Mouse (Mus musculus) skeletal muscle tissue, adult 2 months (tissue): Measurements from ENCODE around the gene Tctex1d1.

Experiments
- DNase-seq: peaks from one replicate; pipeline ENCODE4 v3.0.0-alpha.2; 2012; ENCODE audit warnings: low read depth, low spot score

Tctex1d1 gene

DNA sequence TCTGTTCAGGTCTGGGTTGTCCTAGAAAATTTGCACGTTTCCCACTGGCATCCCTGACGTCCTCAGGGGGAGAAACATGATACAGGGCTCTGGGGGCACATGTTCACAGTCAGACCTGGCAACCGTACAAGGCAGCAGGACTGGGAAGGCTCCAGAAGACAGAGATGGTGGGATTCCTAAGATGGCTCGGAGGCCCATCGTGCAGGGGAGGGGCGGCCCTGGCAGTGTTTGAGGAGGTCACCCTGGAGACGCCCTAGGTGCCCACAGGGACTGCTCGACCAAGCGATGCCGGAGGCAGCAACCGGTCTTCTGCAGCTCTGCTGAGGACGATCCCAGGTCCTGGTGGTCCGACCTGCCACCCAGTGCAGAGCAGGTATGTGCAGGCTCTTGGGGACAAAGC lies at the start of gene Tctex1d1:
Gene Tctex1d1 (plus strand): TSS at position 167 of the 400 bp plus-strand sequence.
- DNase-seq = no peak

- no peak for DNase-seq
Measured at GRCm38 (mm10) chr4:102929491-102929890, 48.9 kb upstream of the Tctex1d1 start.

DNA sequence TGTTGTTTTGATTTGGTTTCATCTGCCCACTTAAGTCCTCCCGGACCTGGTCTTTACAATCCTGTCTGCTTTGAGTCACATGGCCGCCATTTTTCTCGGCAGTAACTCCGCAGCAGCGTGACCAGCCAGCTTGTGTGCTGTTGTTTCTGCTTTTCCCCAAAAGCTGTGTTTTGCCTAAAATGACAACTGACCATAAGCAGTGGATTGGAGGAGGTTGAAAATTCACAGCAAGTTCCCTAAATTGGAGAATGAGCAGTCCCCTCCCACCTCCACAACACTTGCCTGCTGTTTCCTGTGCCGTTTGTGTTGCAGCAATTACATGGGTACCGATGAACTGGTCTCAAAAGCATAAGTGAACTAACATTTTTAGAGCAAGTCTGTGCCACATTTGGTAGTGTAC lies 47.7 kb upstream of the Tctex1d1 start:
- DNase-seq = peak; percentile 1

- no peak for DNase-seq
Measured at GRCm38 (mm10) chr4:102940266-102940665, 38.1 kb upstream of the Tctex1d1 start.

DNA sequence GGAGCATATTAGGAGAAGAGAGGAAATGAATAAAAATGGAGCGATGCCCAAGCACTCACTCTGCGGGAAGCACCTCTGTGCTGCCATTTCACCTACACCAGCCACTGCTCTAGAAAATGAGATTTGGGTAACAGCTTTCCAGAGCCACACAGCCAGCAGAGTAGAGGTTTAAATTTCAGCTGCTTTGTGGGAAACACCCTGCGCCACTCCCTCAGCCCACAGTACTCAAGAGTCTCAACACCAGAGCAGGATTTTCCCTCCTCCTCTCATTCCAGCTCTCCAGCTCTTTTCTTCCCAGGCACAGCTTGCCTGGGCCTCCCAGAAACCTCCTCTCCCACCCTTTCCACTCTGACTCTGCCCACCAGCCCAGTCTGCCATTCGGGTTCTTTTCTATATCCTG lies 37.7 kb upstream of the Tctex1d1 start:
- no peak for DNase-seq

DNA sequence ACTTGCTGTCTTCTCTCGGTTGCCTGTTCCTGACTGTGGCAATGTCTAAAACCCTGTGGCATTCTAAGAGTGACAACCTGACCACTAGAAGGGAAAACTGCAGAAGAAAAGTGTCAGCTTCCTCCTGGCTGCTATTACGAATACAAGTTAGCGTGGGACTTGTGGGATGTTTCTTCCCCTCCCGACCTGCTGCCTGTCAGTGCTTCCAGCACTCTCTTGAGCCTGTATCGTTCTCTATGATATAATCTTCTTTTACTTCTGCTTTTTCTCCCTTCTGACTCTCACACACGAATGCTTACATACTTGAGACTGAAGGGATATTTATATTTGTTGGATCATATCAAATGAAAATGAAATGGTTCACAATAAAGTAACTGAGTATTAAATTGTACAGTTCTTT lies 34.1 kb upstream of the Tctex1d1 start:
- DNase-seq = no peak

DNA sequence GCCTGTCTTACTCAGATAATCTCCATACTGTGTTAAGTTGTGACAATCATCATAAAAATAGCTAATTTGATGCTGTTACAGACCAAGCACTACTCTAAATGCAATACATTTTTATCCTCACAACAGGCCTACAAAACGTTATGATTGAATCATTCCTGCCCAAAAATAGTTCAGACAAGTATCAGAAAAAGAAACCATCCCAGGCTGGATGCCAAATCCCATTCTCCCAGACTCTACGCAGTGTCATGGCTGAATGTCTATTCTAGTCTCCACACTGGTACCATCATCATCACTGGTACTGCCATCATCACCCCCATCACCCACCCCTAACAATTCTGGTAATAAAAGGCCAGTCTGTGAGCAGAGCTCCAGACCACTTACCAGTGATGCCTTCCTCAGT lies 25.9 kb upstream of the Tctex1d1 start:
- DNase-seq = no peak

GRCm38 (mm10) chr4:102955294-102955956 lies 23.0 kb upstream of the Tctex1d1 start:
- DNase-seq = no peak

- DNase-seq = no peak
Measured at GRCm38 (mm10) chr4:102959409-102959808, 19.0 kb upstream of the Tctex1d1 start.

DNA sequence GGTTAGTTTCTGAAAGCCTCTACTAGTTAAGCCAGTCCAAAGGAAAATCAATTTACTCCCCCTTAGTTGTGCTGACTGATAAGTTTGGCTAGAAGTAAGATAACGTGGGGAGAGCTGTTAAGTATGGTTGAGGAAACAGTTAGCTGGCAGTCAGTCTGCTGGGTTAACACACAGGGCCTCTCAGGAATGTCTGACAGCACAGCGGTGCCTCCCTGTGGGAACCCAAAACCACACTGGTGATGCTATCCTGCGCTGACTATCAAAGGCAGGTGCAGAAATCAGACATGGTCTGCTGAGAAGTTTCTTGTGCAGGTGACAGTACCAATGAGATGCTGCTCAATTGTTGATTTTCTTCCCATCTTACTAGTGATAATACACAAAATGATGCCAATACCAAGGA lies 14.2 kb upstream of the Tctex1d1 start:
- no peak for DNase-seq

GRCm38 (mm10) chr4:102967811-102968210 lies 10.6 kb upstream of the Tctex1d1 start:
- DNase-seq = no peak

DNA sequence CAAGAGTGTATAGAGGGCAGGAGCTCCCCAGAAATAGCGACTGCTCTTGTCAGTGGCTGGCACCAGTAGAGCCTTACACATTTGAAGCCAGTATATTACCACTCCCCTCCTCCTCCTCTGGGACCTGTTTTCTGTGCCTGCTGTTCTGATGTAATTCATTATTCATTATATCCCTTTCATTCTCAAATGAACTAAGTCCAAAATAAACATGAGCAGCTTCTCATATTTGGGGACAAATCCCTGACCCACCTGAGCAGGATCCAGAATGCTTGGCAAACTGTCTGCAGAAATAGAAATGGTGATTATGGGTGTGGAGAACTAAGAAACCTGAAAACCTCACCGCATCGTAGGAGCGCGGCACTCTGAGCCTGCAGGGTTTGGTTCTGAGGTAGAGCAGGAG lies 8.8 kb upstream of the Tctex1d1 start:
- no peak for DNase-seq

- no peak for DNase-seq
Measured at GRCm38 (mm10) chr4:102971159-102971558, 7.2 kb upstream of the Tctex1d1 start.

- DNase-seq = no peak
Measured at GRCm38 (mm10) chr4:102972071-102972470, 6.3 kb upstream of the Tctex1d1 start.

GRCm38 (mm10) chr4:102974172-102974571 lies 4.2 kb upstream of the Tctex1d1 start:
- no peak for DNase-seq

DNA sequence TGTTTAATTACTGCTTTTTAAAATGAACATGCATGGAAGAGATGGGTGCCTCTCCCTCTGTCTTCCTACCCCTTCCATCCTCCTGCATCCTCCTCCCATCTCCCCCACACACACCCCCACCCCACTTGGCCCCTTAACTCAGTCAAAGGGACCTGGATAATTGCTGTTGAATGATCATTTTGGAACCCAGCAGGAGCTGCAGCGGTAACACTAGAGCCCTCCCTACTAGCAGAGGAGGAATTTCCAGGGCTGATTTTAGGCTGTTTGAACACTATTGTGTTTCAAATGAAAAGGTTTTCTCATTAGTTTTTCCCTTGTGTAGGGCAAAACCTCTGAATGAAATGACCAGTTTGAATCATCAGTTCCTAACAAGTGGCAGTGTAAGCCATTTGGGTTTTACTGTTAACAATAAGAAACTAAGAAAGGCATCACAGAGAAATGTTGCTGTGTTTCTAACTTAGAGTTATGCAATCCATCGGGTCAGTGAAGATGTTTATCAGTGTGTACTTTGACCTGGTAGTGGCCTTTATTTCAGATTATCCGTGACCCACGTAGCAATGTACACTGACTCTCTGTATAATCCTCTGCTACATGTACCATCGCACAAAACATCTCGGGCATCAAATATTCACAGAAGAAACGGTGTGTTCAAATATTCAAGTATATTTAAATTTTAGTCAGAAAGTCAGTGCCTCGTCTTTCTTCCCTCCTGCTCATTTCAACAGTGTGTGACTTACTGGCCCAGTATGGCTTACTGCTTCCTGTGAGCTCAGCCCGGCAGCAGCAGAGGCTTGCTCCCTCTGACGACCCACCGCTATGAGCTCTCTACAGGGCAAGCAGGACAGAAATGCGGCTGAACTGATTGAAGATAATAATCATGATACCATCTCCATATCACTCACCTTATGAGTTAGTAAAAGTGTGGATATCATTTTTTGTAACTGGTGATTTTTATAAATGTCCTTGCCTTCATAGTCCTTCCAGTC lies 1.8 kb upstream of the Tctex1d1 start:
- DNase-seq = no peak

- no peak for DNase-seq
Measured at GRCm38 (mm10) chr4:102977778-102978321, 556 bp upstream of the Tctex1d1 start.

GRCm38 (mm10) chr4:102979385-102979784 lies 979 bp downstream of the Tctex1d1 start:
- no peak for DNase-seq

GRCm38 (mm10) chr4:102981709-102982108 lies 3.3 kb downstream of the Tctex1d1 start:
- DNase-seq = no peak

GRCm38 (mm10) chr4:102986173-102986572 lies 7.8 kb downstream of the Tctex1d1 start:
- DNase-seq = no peak

GRCm38 (mm10) chr4:102986917-102987316 lies 8.5 kb downstream of the Tctex1d1 start:
- DNase-seq = peak; percentile 32

DNA sequence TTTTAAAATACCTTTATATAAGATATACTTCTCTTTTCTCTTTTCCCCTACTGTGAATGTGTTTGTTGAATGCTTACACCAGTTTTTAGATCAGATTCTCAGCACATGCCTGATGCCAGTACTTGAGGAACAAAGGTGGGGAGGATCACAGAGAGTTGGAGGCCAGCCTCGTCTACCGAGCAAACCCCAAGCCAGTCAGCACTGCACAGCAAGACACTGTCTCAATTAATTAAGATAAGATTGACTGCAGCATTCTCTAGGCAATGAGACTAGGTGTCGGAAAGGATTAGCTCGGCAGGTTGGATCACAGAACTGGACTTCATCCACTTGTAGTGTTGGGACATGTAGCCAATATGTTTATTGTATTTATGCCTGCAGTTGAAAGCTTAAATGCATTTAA lies 8.9 kb downstream of the Tctex1d1 start:
- no peak for DNase-seq
